Mouse (Mus musculus): ENCODE measurements at regions not wholly inside any gene's neighbourhood (a gene's known extent, or its start where the extent isn't known, plus 50 kb on each side); places are given as distances from the start of the nearest gene placed in this dataset.

GRCm38 (mm10) chr7:121214181-121214580, 132.7 kb downstream of the Otoa start:
- DNase-seq (ENCODE audit: low spot score) (no peak), ATAC-seq (ENCODE audit: low FRiP score) (no peak)
- WGBS = 50% methylated on average over 8 of the region's 8 CpGs
- Histone ChIP-seq H3K27ac (ENCODE audit: low read depth, low read length) (no peak overlapping the region), H3K36me3 (ENCODE audit: insufficient read depth, low read length) (no peaks in the 10 kb centered on the region), H3K4me3 (ENCODE audit: low read depth, low read length) (no peak overlapping the region), H3K4me1 (ENCODE audit: insufficient read depth, low read length) (0 out of 2 replicates have a peak, but pooled peaks cover 2% of the 10 kb centered on the region), H3K27me3 (ENCODE audit: insufficient read depth, low read length) (no peaks in the 10 kb centered on the region), H3K9ac (replicated peaks; ENCODE audit: low read length, poor library complexity, severe bottlenecking) (no peak overlapping the region), H3K4me2 (ENCODE audit: low read depth, low read length, poor library complexity, severe bottlenecking) (no peak overlapping the region), H3K9me3 (ENCODE audit: low read length) (no peaks in the 10 kb centered on the region)
- TF ChIP-seq CTCF (IDR thresholded peaks at IDR 0.05) = no peak

GRCm38 (mm10) chr7:121215032-121215431, 133.6 kb downstream of the Otoa start:
- H3K27ac ChIP-seq (ENCODE audit: low read depth, low read length) = no peak overlapping the region
- no peaks in the 10 kb centered on the region for H3K9me3 ChIP-seq (ENCODE audit: low read length)
- no peak overlapping the region for H3K4me2 ChIP-seq (ENCODE audit: low read depth, low read length, poor library complexity, severe bottlenecking)
- H3K4me1 ChIP-seq (ENCODE audit: insufficient read depth, low read length) = 0 out of 2 replicates have a peak, but pooled peaks cover 2% of the 10 kb centered on the region
- no peak for TF ChIP-seq CTCF (IDR thresholded peaks at IDR 0.05)
- 84% methylated on average over 3 of the region's 3 CpGs for WGBS
- no peak overlapping the region for H3K9ac ChIP-seq (replicated peaks; ENCODE audit: low read length, poor library complexity, severe bottlenecking)
- no peak for ATAC-seq (ENCODE audit: low FRiP score)
- no peaks in the 10 kb centered on the region for H3K27me3 ChIP-seq (ENCODE audit: insufficient read depth, low read length)
- H3K36me3 ChIP-seq (ENCODE audit: insufficient read depth, low read length) = no peaks in the 10 kb centered on the region
- peak; percentile 21 for DNase-seq (ENCODE audit: low spot score)
- H3K4me3 ChIP-seq (ENCODE audit: low read depth, low read length) = no peak overlapping the region

- H3K27me3 ChIP-seq (ENCODE audit: insufficient read depth, low read length) = no peaks in the 10 kb centered on the region
- H3K4me2 ChIP-seq (ENCODE audit: low read depth, low read length, poor library complexity, severe bottlenecking) = no peak overlapping the region
- 73% methylated on average over 1 of the region's 1 CpGs for WGBS
- no peak overlapping the region for H3K9ac ChIP-seq (replicated peaks; ENCODE audit: low read length, poor library complexity, severe bottlenecking)
- H3K4me3 ChIP-seq (ENCODE audit: low read depth, low read length) = no peak overlapping the region
- ATAC-seq (ENCODE audit: low FRiP score) (no peak), DNase-seq (ENCODE audit: low spot score) (no peak)
- no peaks in the 10 kb centered on the region for H3K36me3 ChIP-seq (ENCODE audit: insufficient read depth, low read length)
- TF ChIP-seq CTCF (IDR thresholded peaks at IDR 0.05) = no peak
- H3K4me1 ChIP-seq (ENCODE audit: insufficient read depth, low read length) = 0 out of 2 replicates have a peak, but pooled peaks cover 2% of the 10 kb centered on the region
- no peaks in the 10 kb centered on the region for H3K9me3 ChIP-seq (ENCODE audit: low read length)
- no peak overlapping the region for H3K27ac ChIP-seq (ENCODE audit: low read depth, low read length)
These were observed 134.3 kb downstream of the Otoa start for GRCm38 (mm10) chr7:121215735-121216134.

- no peak overlapping the region for H3K27ac ChIP-seq (ENCODE audit: low read depth, low read length)
- no peaks in the 10 kb centered on the region for H3K9me3 ChIP-seq (ENCODE audit: low read length)
- no peak for TF ChIP-seq CTCF (IDR thresholded peaks at IDR 0.05)
- H3K4me1 ChIP-seq (ENCODE audit: insufficient read depth, low read length) = 0 out of 2 replicates have a peak, but pooled peaks cover 2% of the 10 kb centered on the region
- DNase-seq (ENCODE audit: low spot score) = no peak
- H3K36me3 ChIP-seq (ENCODE audit: insufficient read depth, low read length) = no peaks in the 10 kb centered on the region
- H3K4me3 ChIP-seq (ENCODE audit: low read depth, low read length) = no peak overlapping the region
- H3K4me2 ChIP-seq (ENCODE audit: low read depth, low read length, poor library complexity, severe bottlenecking) = no peak overlapping the region
- no peak for ATAC-seq (ENCODE audit: low FRiP score)
- H3K9ac ChIP-seq (replicated peaks; ENCODE audit: low read length, poor library complexity, severe bottlenecking) = no peak overlapping the region
- WGBS = 75% methylated on average over 10 of the region's 10 CpGs
- H3K27me3 ChIP-seq (ENCODE audit: insufficient read depth, low read length) = no peaks in the 10 kb centered on the region
These were observed 136.6 kb downstream of the Otoa start for GRCm38 (mm10) chr7:121218031-121218430.

GRCm38 (mm10) chr7:121221158-121221557, 139.7 kb downstream of the Otoa start:
- no peak overlapping the region for H3K4me2 ChIP-seq (ENCODE audit: low read depth, low read length, poor library complexity, severe bottlenecking)
- no peak for DNase-seq (ENCODE audit: low spot score)
- no peak for TF ChIP-seq CTCF (IDR thresholded peaks at IDR 0.05)
- no peaks in the 10 kb centered on the region for H3K9me3 ChIP-seq (ENCODE audit: low read length)
- no peaks in the 10 kb centered on the region for H3K27me3 ChIP-seq (ENCODE audit: insufficient read depth, low read length)
- ATAC-seq (ENCODE audit: low FRiP score) = no peak
- no peaks in the 10 kb centered on the region for H3K4me1 ChIP-seq (ENCODE audit: insufficient read depth, low read length)
- no peak overlapping the region for H3K27ac ChIP-seq (ENCODE audit: low read depth, low read length)
- 95% methylated on average over 7 of the region's 7 CpGs for WGBS
- H3K36me3 ChIP-seq (ENCODE audit: insufficient read depth, low read length) = no peaks in the 10 kb centered on the region
- no peak overlapping the region for H3K4me3 ChIP-seq (ENCODE audit: low read depth, low read length)
- no peak overlapping the region for H3K9ac ChIP-seq (replicated peaks; ENCODE audit: low read length, poor library complexity, severe bottlenecking)

- TF ChIP-seq CTCF (IDR thresholded peaks at IDR 0.05) = no peak
- no peaks in the 10 kb centered on the region for H3K4me1 ChIP-seq (ENCODE audit: insufficient read depth, low read length)
- DNase-seq (ENCODE audit: low spot score) (no peak), ATAC-seq (ENCODE audit: low FRiP score) (no peak)
- H3K4me2 ChIP-seq (ENCODE audit: low read depth, low read length, poor library complexity, severe bottlenecking) = no peak overlapping the region
- no peak overlapping the region for H3K4me3 ChIP-seq (ENCODE audit: low read depth, low read length)
- H3K27me3 ChIP-seq (ENCODE audit: insufficient read depth, low read length) = no peaks in the 10 kb centered on the region
- H3K27ac ChIP-seq (ENCODE audit: low read depth, low read length) = no peak overlapping the region
- no peaks in the 10 kb centered on the region for H3K9me3 ChIP-seq (ENCODE audit: low read length)
- H3K9ac ChIP-seq (replicated peaks; ENCODE audit: low read length, poor library complexity, severe bottlenecking) = no peak overlapping the region
- WGBS = 69% methylated on average over 3 of the region's 3 CpGs
- no peaks in the 10 kb centered on the region for H3K36me3 ChIP-seq (ENCODE audit: insufficient read depth, low read length)
These were observed 150.4 kb downstream of the Otoa start for GRCm38 (mm10) chr7:121231881-121232280.
